Mouse (Mus musculus) mouse trophoblast stem cell (cell line): ENCODE results near the gene Btbd3.
"Not testable (repeated sequence)": the region's sequence is repeated elsewhere in the genome, so short reads cannot be mapped to it uniquely, and the experiment has no call there.

Experiments
- in situ Hi-C, 2 experiments: fragments of 300-500 bp; cut with MseI, MboI; formaldehyde crosslinking; loops; 2 replicates in 1 of 2; 3 replicates in 1 of 2; pipeline ENCODE4 v1.15.1; 2025

Btbd3 gene

GRCm38 (mm10) chr2:138279641-138280040 lies 23.3 kb downstream of the Btbd3 start:
- in situ Hi-C loops = no loop called here

GRCm38 (mm10) chr2:138280225-138280711 lies 23.9 kb downstream of the Btbd3 start:
- in situ Hi-C loops = no loop called here

- in situ Hi-C loops = no loop called here
Measured at GRCm38 (mm10) chr2:138281550-138282201, 25.3 kb downstream of the Btbd3 start.

GRCm38 (mm10) chr2:138283372-138283771 lies 27.0 kb downstream of the Btbd3 start:
- in situ Hi-C loops = no loop called here

GRCm38 (mm10) chr2:138283856-138284255 lies 27.5 kb downstream of the Btbd3 start:
- in situ Hi-C loops = no loop called here

- in situ Hi-C loops = no loop called here
Measured at GRCm38 (mm10) chr2:138285811-138286210, 29.4 kb downstream of the Btbd3 start.

GRCm38 (mm10) chr2:138290154-138290553 lies 33.8 kb downstream of the Btbd3 start:
- in situ Hi-C loops = no loop called here

GRCm38 (mm10) chr2:138294286-138294685 lies 37.9 kb downstream of the Btbd3 start:
- in situ Hi-C loops = no loop called here

- in situ Hi-C loops = no loop called here
Measured at GRCm38 (mm10) chr2:138306236-138306635, 49.9 kb downstream of the Btbd3 start.

GRCm38 (mm10) chr2:138315644-138316043 lies 59.3 kb downstream of the Btbd3 start:
- in situ Hi-C loops = no loop called here

- in situ Hi-C loops = no loop called here
Measured at GRCm38 (mm10) chr2:138320408-138320807, 64.0 kb downstream of the Btbd3 start.

- in situ Hi-C loops = no loop called here
Measured at GRCm38 (mm10) chr2:138321041-138321481, 64.7 kb downstream of the Btbd3 start.

- in situ Hi-C loops = no loop called here
Measured at GRCm38 (mm10) chr2:138322270-138323114, 66.1 kb downstream of the Btbd3 start.

- in situ Hi-C loops = no loop called here
Measured at GRCm38 (mm10) chr2:138326367-138326766, 70.0 kb downstream of the Btbd3 start.

- in situ Hi-C loops = not testable (repeated sequence)
Measured at GRCm38 (mm10) chr2:138334198-138334597, 77.8 kb downstream of the Btbd3 start.

- in situ Hi-C loops = no loop called here
Measured at GRCm38 (mm10) chr2:138337886-138338494, 81.6 kb downstream of the Btbd3 start.

- in situ Hi-C loops = no loop called here
Measured at GRCm38 (mm10) chr2:138338524-138338923, 82.2 kb downstream of the Btbd3 start.

GRCm38 (mm10) chr2:138355366-138355765 lies 99.0 kb downstream of the Btbd3 start:
- in situ Hi-C loops = no loop called here

- in situ Hi-C loops = no loop called here
Measured at GRCm38 (mm10) chr2:138362474-138362873, 106.1 kb downstream of the Btbd3 start.

GRCm38 (mm10) chr2:138365391-138365790 lies 109.0 kb downstream of the Btbd3 start:
- in situ Hi-C loops = no loop called here

GRCm38 (mm10) chr2:138374556-138374955 lies 118.2 kb downstream of the Btbd3 start:
- in situ Hi-C loops = no loop called here

- in situ Hi-C loops = no loop called here
Measured at GRCm38 (mm10) chr2:138378855-138379254, 122.5 kb downstream of the Btbd3 start.
